Mouse (Mus musculus): ENCODE results near the gene Evc2. TPM values are rescaled to one million over a fixed set of nuclear protein-coding genes. Genes with fewer than 3 reads are reported as not detected.

Evc2 gene
- 1.1 and 1.3 TPM in 2 replicates for polyA plus RNA-seq (2012; ENCODE audit: insufficient read depth, insufficient read length, missing spikeins)

DNA sequence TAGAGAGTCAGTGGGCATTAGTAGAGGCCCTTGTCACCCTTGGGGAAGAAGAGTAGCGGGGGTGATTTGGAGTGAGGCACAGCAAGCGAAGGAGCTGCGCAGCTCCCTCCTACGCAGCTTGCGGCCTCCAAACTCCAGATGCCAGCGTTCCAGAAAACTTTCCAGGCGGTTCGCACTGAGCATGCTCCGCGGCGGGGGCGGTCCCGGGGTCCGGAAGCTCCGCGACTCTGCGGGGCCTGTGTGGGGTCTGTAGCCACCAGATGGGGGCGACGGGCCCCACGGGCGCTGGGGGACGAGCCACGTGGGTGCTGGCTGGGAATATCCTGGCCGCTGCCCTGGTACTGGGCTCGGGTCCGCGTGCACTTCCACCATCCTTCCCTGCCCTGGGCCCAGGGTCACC lies at the start of gene Evc2:
Gene Evc2 (plus strand): TSS at position 212 of the 400 bp plus-strand sequence.
- Histone ChIP-seq H3K4me3 (ENCODE audit: insufficient read depth, low read depth, low read length) (peak within 1 kb of the TSS; percentile 55), H3K4me1 (ENCODE audit: control insufficient read depth, insufficient read depth, insufficient read length, low read length) (0 out of 2 replicates have a peak, but pooled peaks cover 2% of the 10 kb centered on the region), H3K27ac (replicated peaks; ENCODE audit: low read depth, low read length) (no peak within 1 kb of the TSS)

- H3K27ac ChIP-seq (replicated peaks; ENCODE audit: low read depth, low read length): no peak overlapping the region
- H3K4me3 ChIP-seq (ENCODE audit: insufficient read depth, low read depth, low read length): no peak overlapping the region
- H3K4me1 ChIP-seq (ENCODE audit: control insufficient read depth, insufficient read depth, insufficient read length, low read length): no peaks in the 10 kb centered on the region
Observed at GRCm38 (mm10) chr5:37289236-37289635, 49.1 kb upstream of the Evc2 start.

- Histone ChIP-seq H3K4me3 (ENCODE audit: insufficient read depth, low read depth, low read length) (no peak overlapping the region), H3K27ac (replicated peaks; ENCODE audit: low read depth, low read length) (no peak overlapping the region), H3K4me1 (ENCODE audit: control insufficient read depth, insufficient read depth, insufficient read length, low read length) (no peaks in the 10 kb centered on the region)
Observed at GRCm38 (mm10) chr5:37290983-37291382, 47.3 kb upstream of the Evc2 start.

DNA sequence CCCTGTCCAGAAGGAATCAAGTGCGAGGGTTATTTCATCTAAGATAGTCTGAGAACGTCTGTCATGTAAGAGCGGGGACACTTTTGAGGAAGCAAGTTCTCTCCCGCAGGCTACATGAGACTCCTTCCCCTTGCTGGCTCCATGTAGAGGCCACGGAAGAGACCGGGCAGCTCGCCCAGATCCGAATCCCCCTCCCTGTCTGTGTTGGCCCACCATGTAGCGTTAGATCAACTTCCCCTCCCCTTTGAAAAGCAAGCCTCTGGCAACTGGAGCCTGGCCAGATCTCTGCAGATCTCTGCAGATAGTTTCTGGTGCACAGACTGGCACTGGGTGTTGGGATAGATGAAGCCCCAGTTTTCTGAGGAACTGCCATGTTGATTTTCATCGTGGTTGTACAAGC lies 41.6 kb upstream of the Evc2 start:
- no peak overlapping the region for H3K4me3 ChIP-seq (ENCODE audit: insufficient read depth, low read depth, low read length)
- H3K27ac ChIP-seq (replicated peaks; ENCODE audit: low read depth, low read length): no peak overlapping the region
- H3K4me1 ChIP-seq (ENCODE audit: control insufficient read depth, insufficient read depth, insufficient read length, low read length): no peaks in the 10 kb centered on the region

DNA sequence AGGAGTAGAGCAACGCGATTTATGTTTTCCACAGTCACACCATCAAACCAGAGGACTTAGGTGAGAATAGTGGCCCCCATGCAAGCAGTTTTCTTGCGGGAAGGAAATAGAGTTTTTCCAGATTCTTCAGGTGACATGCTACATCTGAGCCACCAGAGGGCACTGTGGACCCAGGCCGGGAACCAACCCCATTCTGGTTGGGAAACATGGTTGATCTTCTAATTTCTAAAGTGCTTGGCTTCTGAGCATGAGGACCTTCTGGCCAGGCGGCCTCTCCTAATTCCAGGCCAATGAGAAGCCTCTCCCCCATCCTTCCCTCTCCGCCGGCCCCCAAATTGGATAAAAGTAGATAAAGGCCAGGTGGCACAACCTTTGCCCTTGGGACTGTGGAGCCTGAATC lies 39.9 kb upstream of the Evc2 start:
- Histone ChIP-seq H3K4me1 (ENCODE audit: control insufficient read depth, insufficient read depth, insufficient read length, low read length) (no peaks in the 10 kb centered on the region), H3K27ac (replicated peaks; ENCODE audit: low read depth, low read length) (no peak overlapping the region), H3K4me3 (ENCODE audit: insufficient read depth, low read depth, low read length) (no peak overlapping the region)

DNA sequence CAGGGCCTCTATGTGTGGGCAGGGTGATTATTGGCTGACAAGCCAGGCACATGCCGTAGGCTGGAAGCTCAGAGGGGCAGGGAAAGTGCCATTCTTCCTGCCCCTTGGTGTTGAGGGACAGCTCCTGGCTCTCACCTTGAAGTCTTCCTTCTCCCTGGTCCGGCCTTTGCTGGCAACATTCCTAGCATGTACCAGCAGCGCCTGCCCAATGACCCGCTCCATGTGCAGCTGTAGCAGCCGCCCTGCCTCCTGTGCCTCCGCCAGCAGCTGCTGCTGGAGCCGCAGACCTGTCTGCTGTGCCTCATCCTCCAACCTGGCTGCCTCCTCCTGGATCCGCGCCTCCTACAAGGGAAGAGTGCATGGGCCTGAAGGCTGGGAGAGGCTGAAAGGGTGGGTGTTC lies 28.3 kb upstream of the Evc2 start:
- Histone ChIP-seq H3K27ac (replicated peaks; ENCODE audit: low read depth, low read length) (no peak overlapping the region), H3K4me3 (ENCODE audit: insufficient read depth, low read depth, low read length) (no peak overlapping the region), H3K4me1 (ENCODE audit: control insufficient read depth, insufficient read depth, insufficient read length, low read length) (no peaks in the 10 kb centered on the region)

GRCm38 (mm10) chr5:37312980-37313722 lies 25.1 kb upstream of the Evc2 start:
- Histone ChIP-seq H3K4me1 (ENCODE audit: control insufficient read depth, insufficient read depth, insufficient read length, low read length) (no peaks in the 10 kb centered on the region), H3K27ac (replicated peaks; ENCODE audit: low read depth, low read length) (no peak overlapping the region)

DNA sequence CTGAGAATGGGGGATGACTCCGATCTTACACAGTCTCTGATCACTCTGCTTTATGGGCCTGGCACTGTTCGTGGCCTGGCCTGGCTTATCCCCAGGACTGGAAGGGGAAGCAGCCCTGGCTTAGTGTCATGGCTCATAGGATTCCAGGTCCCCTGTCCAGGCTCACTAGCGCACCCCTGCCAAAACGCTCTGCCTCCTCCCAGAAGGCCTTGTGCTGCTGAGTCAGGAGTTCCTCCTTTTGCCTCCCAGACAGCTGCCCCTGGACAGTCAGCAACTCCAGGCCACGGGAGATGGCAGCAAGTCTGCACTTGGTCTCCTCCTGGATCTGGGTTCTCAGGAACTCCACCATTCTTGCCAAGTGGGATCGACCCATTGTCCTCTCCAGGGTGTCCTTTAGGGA lies 19.6 kb upstream of the Evc2 start:
- Histone ChIP-seq H3K4me1 (ENCODE audit: control insufficient read depth, insufficient read depth, insufficient read length, low read length) (no peaks in the 10 kb centered on the region), H3K27ac (replicated peaks; ENCODE audit: low read depth, low read length) (no peak overlapping the region), H3K4me3 (ENCODE audit: insufficient read depth, low read depth, low read length) (no peak overlapping the region)

More at GRCm38 (mm10) chr5:37312980-37313722, 25.1 kb upstream of the Evc2 start:
- no peak overlapping the region for H3K4me3 ChIP-seq (ENCODE audit: insufficient read depth, low read depth, low read length)

- H3K4me3 ChIP-seq (ENCODE audit: insufficient read depth, low read depth, low read length): no peak overlapping the region
Observed at GRCm38 (mm10) chr5:37320174-37320573, 18.1 kb upstream of the Evc2 start.

DNA sequence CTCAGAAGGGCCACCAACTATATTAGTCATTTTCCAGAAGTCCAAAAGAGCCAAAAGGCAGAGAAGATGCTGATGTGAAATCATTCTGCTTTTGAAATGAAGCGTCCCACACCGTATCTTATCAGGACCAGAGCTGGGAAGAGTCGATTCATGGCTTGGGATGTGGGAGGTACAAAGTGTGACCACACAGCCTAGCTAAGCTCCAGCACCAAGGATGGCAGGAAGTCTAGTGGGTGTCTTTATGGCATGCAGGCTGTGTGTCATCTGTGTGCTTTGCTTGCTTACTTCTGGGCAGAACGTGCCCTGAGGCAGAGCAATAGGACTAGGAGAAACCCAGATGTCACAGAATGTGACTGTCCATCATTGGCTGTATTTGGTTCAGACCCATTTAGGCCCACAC lies 17.5 kb upstream of the Evc2 start:
- H3K4me1 ChIP-seq (ENCODE audit: control insufficient read depth, insufficient read depth, insufficient read length, low read length): no peaks in the 10 kb centered on the region
- no peak overlapping the region for H3K27ac ChIP-seq (replicated peaks; ENCODE audit: low read depth, low read length)
- no peak overlapping the region for H3K4me3 ChIP-seq (ENCODE audit: insufficient read depth, low read depth, low read length)

More at GRCm38 (mm10) chr5:37320174-37320573, 18.1 kb upstream of the Evc2 start:
- H3K27ac ChIP-seq (replicated peaks; ENCODE audit: low read depth, low read length): no peak overlapping the region
- no peaks in the 10 kb centered on the region for H3K4me1 ChIP-seq (ENCODE audit: control insufficient read depth, insufficient read depth, insufficient read length, low read length)

- no peak overlapping the region for H3K27ac ChIP-seq (replicated peaks; ENCODE audit: low read depth, low read length)
- no peak overlapping the region for H3K4me3 ChIP-seq (ENCODE audit: insufficient read depth, low read depth, low read length)
- H3K4me1 ChIP-seq (ENCODE audit: control insufficient read depth, insufficient read depth, insufficient read length, low read length): no peaks in the 10 kb centered on the region
Observed at GRCm38 (mm10) chr5:37326675-37327074, 11.6 kb upstream of the Evc2 start.

- H3K4me3 ChIP-seq (ENCODE audit: insufficient read depth, low read depth, low read length): no peak overlapping the region
- no peak overlapping the region for H3K27ac ChIP-seq (replicated peaks; ENCODE audit: low read depth, low read length)
- H3K4me1 ChIP-seq (ENCODE audit: control insufficient read depth, insufficient read depth, insufficient read length, low read length): no peaks in the 10 kb centered on the region
Observed at GRCm38 (mm10) chr5:37330449-37331132, 7.7 kb upstream of the Evc2 start.

- Histone ChIP-seq H3K27ac (replicated peaks; ENCODE audit: low read depth, low read length) (no peak overlapping the region), H3K4me3 (ENCODE audit: insufficient read depth, low read depth, low read length) (no peak overlapping the region), H3K4me1 (ENCODE audit: control insufficient read depth, insufficient read depth, insufficient read length, low read length) (no peaks in the 10 kb centered on the region)
Observed at GRCm38 (mm10) chr5:37331133-37331505, 7.2 kb upstream of the Evc2 start.

DNA sequence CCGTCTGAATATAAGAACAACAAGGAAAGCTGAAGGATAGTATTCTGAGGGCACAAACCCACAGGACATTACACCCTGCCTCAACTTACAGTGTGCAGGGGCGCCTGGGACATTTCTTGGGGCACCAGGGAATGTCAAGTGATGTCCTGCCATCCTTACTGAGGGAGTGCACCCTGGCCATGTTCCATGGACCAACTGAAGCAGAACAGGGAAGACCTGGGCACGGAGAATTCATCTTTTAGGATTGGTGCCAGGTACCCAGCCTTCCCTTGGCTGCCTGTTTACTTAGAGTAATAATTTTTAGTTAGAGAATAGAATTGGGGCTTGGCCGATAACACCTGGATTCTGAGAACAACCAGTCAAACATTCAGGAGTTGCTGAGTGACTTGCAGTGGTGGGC lies 6.2 kb upstream of the Evc2 start:
- Histone ChIP-seq H3K4me3 (ENCODE audit: insufficient read depth, low read depth, low read length) (no peak overlapping the region), H3K4me1 (ENCODE audit: control insufficient read depth, insufficient read depth, insufficient read length, low read length) (0 out of 2 replicates have a peak, but pooled peaks cover 2% of the 10 kb centered on the region), H3K27ac (replicated peaks; ENCODE audit: low read depth, low read length) (no peak overlapping the region)

DNA sequence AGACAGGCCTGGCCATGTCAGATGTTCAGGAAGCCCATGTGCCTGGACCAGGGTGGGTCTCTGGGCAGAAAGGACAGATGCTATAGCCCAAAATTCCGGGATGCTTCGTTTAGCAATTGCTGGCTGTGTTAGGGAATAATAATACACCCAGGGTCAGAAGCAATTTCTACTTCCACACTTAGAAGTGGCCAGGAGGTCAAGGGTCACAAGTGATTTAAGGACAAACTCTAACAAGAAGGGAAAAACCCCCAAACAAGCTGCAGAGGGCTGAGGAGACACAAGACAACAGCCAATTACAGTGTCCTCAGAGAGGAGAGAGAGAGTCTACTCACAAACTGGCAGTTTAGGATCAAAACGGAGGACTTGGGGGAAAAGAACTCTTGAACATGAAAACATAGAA lies 3.2 kb upstream of the Evc2 start:
- Histone ChIP-seq H3K4me3 (ENCODE audit: insufficient read depth, low read depth, low read length) (no peak overlapping the region), H3K4me1 (ENCODE audit: control insufficient read depth, insufficient read depth, insufficient read length, low read length) (0 out of 2 replicates have a peak, but pooled peaks cover 2% of the 10 kb centered on the region), H3K27ac (replicated peaks; ENCODE audit: low read depth, low read length) (no peak overlapping the region)
